Mouse (Mus musculus) left cerebral cortex, adult 11 months (tissue): Measurements from ENCODE around the gene Camkmt.
A peak's percentile ranks its signal among the peaks of the same experiment; 100 is the strongest.

Experiments used
- DNase-seq: peaks from one replicate; pipeline ENCODE4 v3.0.0; 2022; ENCODE audit warnings: low spot score

Camkmt gene

GRCm38 (mm10) chr17:85291601-85292000 is 201.2 kb downstream of the Camkmt start:
- no peak for DNase-seq

- DNase-seq, result peak; percentile 24
Observed at GRCm38 (mm10) chr17:85292276-85292675, 201.9 kb downstream of the Camkmt start.

- DNase-seq, result no peak
Observed at GRCm38 (mm10) chr17:85303686-85304085, 213.3 kb downstream of the Camkmt start.

GRCm38 (mm10) chr17:85308566-85308965 is 218.2 kb downstream of the Camkmt start:
- DNase-seq, result no peak

GRCm38 (mm10) chr17:85309046-85309445 is 218.7 kb downstream of the Camkmt start:
- DNase-seq, result no peak

GRCm38 (mm10) chr17:85311348-85311747 is 221.0 kb downstream of the Camkmt start:
- peak; percentile 33 for DNase-seq

- no peak for DNase-seq
Observed at GRCm38 (mm10) chr17:85318401-85318800, 228.0 kb downstream of the Camkmt start.

GRCm38 (mm10) chr17:85319779-85320300 is 229.5 kb downstream of the Camkmt start:
- no peak for DNase-seq

GRCm38 (mm10) chr17:85328901-85329300 is 238.5 kb downstream of the Camkmt start:
- no peak for DNase-seq

GRCm38 (mm10) chr17:85335464-85335863 is 245.1 kb downstream of the Camkmt start:
- no peak for DNase-seq

- DNase-seq, result no peak
Observed at GRCm38 (mm10) chr17:85337666-85338065, 247.3 kb downstream of the Camkmt start.

GRCm38 (mm10) chr17:85341134-85341700 is 250.9 kb downstream of the Camkmt start:
- no peak for DNase-seq

GRCm38 (mm10) chr17:85342471-85342870 is 252.1 kb downstream of the Camkmt start:
- no peak for DNase-seq

GRCm38 (mm10) chr17:85343435-85343834 is 253.1 kb downstream of the Camkmt start:
- DNase-seq, result no peak

GRCm38 (mm10) chr17:85346701-85347100 is 256.3 kb downstream of the Camkmt start:
- DNase-seq, result no peak

GRCm38 (mm10) chr17:85349331-85349935 is 259.1 kb downstream of the Camkmt start:
- DNase-seq, result no peak

GRCm38 (mm10) chr17:85351301-85351700 is 260.9 kb downstream of the Camkmt start:
- DNase-seq, result no peak

GRCm38 (mm10) chr17:85352731-85353130 is 262.4 kb downstream of the Camkmt start:
- DNase-seq, result no peak

- DNase-seq, result no peak
Observed at GRCm38 (mm10) chr17:85353191-85353590, 262.8 kb downstream of the Camkmt start.

- no peak for DNase-seq
Observed at GRCm38 (mm10) chr17:85353636-85354035, 263.3 kb downstream of the Camkmt start.

- no peak for DNase-seq
Observed at GRCm38 (mm10) chr17:85355356-85355755, 265.0 kb downstream of the Camkmt start.

- no peak for DNase-seq
Observed at GRCm38 (mm10) chr17:85361006-85361405, 270.7 kb downstream of the Camkmt start.

- no peak for DNase-seq
Observed at GRCm38 (mm10) chr17:85367319-85367718, 277.0 kb downstream of the Camkmt start.

- no peak for DNase-seq
Observed at GRCm38 (mm10) chr17:85368776-85369175, 278.4 kb downstream of the Camkmt start.
